Mouse (Mus musculus) heart, postnatal 10 days (tissue): ENCODE results near the gene Kcnk1. TPM values are rescaled to one million over a fixed set of nuclear protein-coding genes. Genes with fewer than 3 reads are reported as not detected.

Experiments used
- DNase-seq, 2 experiments: peaks; one replicate each; pipeline ENCODE4 v3.0.0; 2021
- intact Hi-C: fragments of 180-260 bp; cut with DNase I; formaldehyde crosslinking; loops from one replicate; pipeline ENCODE4 v1.15.1; 2025
- total RNA-seq, 2 experiments: library from RNA; stranded (reverse); gene quantifications; 2 replicates each; pipeline ENCODE4 v1.2.3; 2021

The Kcnk1 gene
- total RNA-seq, 2 experiments from 2014 or later: 0.15 to 0.19 TPM

DNA sequence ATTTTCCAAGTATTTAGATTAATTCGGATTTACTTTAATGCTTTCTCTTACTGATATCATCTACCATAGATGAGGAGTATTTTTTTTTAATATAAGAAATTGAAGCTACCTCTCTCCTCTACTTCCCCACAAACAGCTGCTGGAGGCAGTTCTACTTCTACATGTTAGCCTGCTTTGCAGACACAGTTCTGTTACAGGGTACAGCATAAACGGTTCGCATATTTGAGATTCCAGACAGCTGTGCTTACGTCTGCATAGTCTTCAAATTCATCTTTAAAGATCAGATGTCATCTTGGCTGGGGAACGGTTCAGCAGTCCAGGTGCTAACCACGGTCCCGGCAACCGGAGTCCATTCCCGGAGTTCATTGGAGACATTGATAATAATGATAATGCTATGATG is 1.3 kb upstream of the Kcnk1 start:
- no peak for DNase-seq

DNA sequence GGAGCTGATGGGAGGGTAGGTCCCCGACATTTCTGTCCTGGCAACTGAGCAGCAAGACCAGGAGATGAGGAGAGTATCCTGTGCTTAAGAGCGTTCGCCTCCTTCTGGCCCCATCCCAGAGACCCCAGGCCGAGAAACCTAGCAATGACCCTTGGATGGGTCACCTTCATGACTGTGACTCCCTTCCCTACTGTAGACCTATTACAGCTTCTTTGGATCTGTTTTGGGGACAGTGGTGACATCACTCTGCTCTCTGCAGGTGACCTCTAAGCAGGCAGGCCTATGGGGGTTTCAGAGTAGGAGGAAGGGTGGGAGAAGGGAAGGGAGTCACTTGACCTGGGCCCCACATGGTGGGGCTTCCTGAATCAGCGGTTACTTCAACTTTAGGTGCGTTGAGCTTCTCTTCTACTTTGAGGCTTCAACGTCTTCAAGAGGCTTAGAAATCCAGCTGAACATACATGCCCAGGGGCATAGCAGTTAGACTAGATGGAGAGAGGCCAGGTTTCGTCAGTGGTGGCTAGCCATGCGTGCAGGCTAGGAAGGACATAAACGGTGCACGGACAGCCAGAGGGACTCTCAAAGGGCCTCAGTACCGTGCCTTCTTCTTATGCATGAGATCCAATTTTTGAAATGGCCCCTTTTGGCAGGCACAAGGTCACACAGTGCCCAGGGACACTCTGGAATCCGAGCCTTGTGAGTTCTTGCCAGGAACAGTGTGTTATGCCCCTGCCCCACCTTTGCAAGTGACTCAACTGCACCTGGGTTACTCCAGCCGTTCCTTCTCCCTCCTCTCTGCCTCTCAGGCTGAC is 1.3 kb downstream of the Kcnk1 start:
- intact Hi-C loops: no loop called here
- no peak for DNase-seq

More for the DNA sequence above, 1.3 kb upstream of the Kcnk1 start:
- intact Hi-C loops: no loop called here

DNA sequence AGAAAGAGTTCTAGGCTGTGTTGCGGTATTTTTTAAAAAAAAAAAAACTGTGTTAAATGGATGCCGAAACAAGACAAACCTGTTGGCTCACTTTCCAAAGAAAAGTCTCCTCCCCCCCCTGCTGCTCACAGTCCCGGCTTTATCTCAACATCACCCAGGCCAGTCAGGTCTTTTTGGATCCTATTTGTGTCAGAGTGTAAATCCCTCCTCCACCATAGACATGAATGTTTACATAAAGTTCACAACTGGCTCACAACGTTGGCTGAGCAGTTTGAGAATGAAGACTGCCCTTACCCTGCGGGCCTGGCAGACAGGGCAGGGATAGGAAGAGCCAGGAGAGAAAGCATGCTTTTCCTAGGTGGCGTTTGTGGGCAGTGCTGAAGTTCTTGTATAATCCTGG is 2.0 kb downstream of the Kcnk1 start:
- intact Hi-C loops: no loop called here

GRCm38 (mm10) chr8:125997550-125997949 is 2.6 kb downstream of the Kcnk1 start:
- DNase-seq: no peak
- intact Hi-C loops: no loop called here

More for the DNA sequence above, 2.0 kb downstream of the Kcnk1 start:
- no peak for DNase-seq

DNA sequence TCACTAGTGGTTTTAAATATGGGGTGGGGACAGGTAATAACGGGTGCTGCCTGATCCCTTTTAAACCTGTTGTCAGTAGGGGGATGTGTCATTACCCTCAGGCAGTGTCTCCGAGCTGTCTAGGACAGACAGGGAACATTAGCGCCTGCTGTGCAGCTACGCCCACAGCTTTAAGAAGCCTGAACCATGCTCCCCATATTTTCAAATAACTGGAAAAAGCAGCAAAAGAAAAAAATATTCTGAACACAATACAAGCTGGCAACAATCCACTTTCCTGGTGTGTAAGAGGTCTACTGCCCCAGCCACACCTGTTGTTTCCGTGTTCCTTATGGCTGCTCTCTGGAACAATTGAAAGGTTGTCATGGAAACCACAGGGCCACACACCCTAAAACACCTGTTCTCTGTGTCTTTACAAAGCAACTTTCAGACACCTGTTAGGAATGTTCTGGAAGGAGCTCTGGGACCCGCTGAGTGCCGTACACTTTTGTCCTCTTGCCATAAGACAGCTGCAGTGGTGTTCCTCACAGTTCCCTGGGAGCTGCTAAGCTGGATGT is 4.9 kb downstream of the Kcnk1 start:
- DNase-seq: no peak
- intact Hi-C loops: no loop called here

DNA sequence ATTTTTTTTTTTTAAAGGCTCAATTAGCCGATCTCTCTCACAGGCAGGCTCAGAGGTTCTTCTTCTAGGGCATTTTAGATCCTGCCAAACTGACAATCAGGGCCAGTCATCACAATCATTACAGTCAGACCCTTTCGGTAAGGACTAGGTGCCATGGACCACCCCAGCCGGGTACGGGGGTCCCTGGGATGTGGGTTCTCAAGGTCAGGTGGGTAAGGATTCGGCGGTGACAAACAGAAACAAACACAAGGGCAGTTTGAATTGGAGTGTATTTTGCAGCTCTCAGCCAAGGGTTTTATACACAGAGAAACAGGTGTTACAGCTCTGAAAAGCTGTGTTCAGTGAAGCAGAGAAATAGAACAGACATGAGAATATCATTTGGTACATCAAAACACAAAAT is 8.6 kb downstream of the Kcnk1 start:
- intact Hi-C loops: no loop called here
- DNase-seq: no peak

GRCm38 (mm10) chr8:126004953-126005352 is 10.0 kb downstream of the Kcnk1 start:
- intact Hi-C loops: no loop called here
- no peak for DNase-seq

DNA sequence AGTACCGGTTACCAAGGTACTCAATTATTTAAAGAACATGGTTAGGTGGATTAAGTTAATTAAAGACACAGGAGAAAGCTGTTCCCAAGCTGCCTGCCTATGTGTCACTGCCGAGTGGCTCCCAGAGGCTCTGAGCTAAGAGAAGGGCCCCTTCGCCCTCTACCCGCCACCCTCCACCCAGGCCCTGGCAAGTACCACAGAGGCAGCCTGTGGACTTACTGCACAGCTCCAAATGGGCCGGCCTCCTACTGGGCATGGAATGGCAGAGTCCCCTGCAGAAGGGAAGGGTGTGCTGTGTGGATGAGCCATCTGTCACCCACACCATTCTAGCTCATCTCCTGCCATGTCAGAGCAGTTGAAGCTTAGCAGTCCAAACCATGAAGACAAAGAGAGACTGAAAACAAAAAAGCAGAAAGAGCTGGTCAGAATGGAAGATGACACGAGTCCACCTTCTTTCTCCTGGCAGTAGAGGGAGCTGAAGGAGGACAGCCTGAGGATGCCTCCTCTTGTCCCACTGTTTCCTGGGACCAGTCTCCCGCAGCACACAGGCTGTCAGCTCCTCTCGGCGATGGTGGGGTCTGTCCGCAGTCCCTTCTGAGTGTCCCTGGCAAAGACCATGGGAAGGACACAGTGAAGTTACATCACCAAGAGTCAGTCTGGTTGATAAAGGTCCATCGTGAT is 11.5 kb downstream of the Kcnk1 start:
- intact Hi-C loops: no loop called here

DNA sequence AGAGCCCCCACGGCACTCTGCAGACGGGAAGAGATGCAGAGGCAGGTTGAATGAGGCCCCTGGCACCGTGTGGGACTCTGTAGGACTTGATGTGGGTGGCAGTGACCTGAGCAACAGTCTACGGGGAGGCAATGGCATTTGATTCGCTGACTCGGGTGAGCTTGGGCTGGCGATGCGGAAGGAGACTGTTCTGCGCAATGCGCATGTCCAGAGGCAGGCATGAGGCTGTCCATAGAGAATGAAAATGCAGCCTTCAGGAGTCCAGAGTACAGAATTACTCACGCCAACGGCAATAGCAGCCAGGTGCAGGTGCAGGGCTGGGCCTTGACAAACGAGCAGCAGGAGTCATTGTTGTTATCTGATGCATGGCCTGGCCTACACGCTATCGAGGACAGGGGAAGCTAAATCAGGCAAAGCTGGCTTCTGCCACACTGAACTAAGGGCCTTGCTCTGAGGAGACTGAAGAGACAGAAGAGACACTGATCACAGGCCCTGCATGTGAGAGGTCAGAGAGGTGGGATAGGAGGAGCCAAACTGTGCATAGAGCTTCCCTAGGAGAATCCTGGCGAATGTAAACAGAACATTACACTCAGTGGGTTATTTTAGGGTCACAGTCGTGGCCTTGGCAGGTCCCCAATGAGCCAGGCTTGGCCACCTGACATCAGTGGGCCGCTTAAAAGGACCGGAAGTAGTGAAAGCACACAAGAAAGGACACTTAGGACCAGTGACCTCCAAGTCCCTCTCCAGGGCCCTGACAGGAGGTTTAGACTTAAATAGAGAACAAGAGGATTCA is 12.8 kb downstream of the Kcnk1 start:
- no peak for DNase-seq
- intact Hi-C loops: no loop called here

More for the DNA sequence above, 11.5 kb downstream of the Kcnk1 start:
- DNase-seq: no peak

DNA sequence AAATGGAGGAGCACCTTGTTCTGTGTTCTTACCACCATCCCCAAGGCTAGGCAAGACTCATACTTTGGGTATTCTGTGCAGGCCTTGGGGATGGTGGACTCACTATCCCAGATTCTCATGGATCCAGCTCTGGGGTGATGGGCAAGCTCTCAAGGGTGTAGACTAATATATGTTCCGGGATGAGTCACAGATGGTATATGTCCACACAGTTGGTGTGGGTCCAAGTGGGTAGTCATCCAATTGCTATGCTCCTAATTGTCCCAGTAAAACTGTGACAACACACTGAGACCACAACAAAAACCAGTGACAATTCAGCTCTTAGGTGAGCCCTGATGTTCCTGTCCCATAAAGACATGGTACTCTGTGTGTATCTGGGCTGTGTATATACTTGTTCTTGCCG is 14.0 kb downstream of the Kcnk1 start:
- DNase-seq: no peak
- intact Hi-C loops: no loop called here

DNA sequence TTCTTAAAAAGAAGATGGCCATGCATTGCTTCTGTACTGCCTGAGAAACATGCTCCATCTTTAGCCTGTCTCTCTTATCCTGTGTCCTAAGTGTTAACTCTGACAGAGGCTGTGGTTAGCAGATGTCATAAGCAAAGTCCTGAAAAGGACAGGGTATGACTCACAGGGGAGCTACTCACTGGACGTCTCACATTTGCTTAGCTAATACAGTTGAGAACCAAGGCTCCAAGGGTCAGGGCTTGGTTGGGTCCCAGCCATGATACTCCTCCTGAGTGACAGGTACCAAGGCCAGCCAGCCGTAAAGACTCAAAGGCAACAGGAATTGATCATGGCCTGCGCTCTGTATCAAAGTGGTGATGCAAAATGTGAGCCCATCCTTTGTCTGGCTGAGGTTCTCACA is 15.9 kb downstream of the Kcnk1 start:
- DNase-seq: no peak
- intact Hi-C loops: no loop called here

- intact Hi-C loops: no loop called here
- no peak for DNase-seq
Observed at GRCm38 (mm10) chr8:126012334-126012733, 17.4 kb downstream of the Kcnk1 start.

DNA sequence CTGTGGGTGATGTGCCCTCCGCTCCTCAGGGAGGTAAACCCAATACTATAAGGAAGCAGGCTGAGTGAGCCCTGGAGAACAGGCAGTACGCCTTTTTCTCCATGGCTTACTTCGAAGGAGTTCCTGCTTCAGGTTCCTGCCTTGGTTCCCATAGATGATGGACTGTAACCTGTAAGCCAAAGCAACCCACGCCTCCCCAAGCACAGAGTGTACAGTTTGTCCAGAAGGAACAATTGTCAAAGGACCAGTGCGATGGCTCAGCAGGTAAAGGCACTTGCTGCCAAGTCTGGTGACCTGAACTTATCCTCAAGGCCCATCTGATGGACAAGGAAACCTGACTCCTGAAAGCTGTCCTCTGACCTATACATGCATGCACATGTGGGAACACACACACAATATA is 18.7 kb downstream of the Kcnk1 start:
- intact Hi-C loops: no loop called here
- DNase-seq: no peak

GRCm38 (mm10) chr8:126021932-126022331 is 27.0 kb downstream of the Kcnk1 start:
- intact Hi-C loops: no loop called here
- no peak for DNase-seq

- DNase-seq: no peak
- intact Hi-C loops: no loop called here
Observed at GRCm38 (mm10) chr8:126023706-126024305, 28.8 kb downstream of the Kcnk1 start.

GRCm38 (mm10) chr8:126024891-126025290 is 29.9 kb downstream of the Kcnk1 start:
- no peak for DNase-seq
- intact Hi-C loops: no loop called here

DNA sequence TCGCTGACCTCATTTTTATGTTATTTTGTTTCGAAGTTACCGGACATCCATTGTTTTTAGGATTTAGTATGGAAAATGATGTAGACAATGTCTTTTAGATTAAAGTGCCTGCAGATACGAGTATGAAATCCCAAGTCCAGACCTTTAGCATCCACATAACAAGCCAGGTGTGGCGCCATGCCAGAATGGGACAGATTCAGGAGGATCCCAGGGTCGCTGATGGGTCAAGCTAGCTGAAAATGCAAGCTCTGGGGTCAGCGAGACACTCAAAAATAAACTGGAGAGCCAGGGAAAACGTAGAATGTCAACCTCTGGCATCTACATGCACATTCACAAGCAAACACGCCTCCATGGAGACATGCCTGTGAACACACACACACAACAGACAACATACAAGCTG is 31.2 kb downstream of the Kcnk1 start:
- intact Hi-C loops: no loop called here
- DNase-seq: no peak

DNA sequence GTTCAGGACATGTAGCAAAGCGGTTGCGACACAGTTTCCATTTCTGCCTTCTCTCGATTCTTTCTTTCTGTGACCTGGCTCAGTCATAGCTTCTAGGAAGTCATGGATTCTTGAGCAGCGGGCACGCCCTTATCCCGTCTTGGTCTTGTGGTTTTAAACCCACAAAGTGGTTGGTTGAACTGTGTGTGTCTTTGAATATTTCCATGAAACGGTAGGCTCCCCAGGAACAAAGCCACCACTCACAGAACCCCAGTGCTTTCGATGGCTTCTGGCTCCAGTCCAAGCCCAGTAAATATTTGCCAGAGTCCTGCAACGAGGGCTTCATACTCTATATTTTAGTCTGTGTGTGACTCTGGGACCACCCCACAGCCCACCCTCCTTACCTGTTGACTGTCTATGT is 31.6 kb downstream of the Kcnk1 start:
- intact Hi-C loops: no loop called here
- no peak for DNase-seq

- intact Hi-C loops: no loop called here
- no peak for DNase-seq
Observed at GRCm38 (mm10) chr8:126027486-126027885, 32.5 kb downstream of the Kcnk1 start.

- intact Hi-C loops: no loop called here
Observed at GRCm38 (mm10) chr8:126028941-126029340, 34.0 kb downstream of the Kcnk1 start.

DNA sequence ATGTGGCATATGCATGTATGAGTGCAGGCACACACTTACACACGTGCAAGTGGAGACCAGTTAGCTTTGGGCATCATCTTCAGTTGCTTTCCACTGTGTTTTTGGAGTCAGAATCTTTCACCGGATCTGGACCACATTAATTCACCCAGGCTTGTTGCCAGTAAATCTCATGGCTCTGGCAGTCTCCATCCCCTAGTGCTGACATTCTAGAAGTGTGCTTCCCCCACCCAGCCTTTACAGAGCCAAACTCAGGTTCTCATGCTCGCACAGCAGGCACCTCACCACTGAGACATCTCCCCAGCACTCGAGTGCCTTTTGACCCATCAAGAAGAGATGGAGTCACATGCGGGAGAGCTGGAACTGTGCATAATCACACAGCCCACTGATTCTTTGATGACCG is 37.8 kb downstream of the Kcnk1 start:
- DNase-seq: no peak
- intact Hi-C loops: no loop called here

More at GRCm38 (mm10) chr8:126028941-126029340, 34.0 kb downstream of the Kcnk1 start:
- DNase-seq: no peak
